Mouse (Mus musculus): ENCODE measurements around the gene Slc39a3. TPM values are rescaled to one million over a fixed set of nuclear protein-coding genes. Genes with fewer than 3 reads are reported as not detected.

The Slc39a3 gene
- total RNA-seq, 2 experiments from 2014 or later, result 60.8 to 66.1 TPM

GRCm38 (mm10) chr10:81033586-81033985 is 3.6 kb downstream of the Slc39a3 start:
- no peak for DNase-seq (ENCODE audit: low spot score in 2 of 2)
- Histone ChIP-seq H3K27ac (no peak overlapping the region), H3K4me3 (no peak overlapping the region)
- TF ChIP-seq CTCF (conservative IDR thresholded peaks at IDR 0.05), result no peak

DNA sequence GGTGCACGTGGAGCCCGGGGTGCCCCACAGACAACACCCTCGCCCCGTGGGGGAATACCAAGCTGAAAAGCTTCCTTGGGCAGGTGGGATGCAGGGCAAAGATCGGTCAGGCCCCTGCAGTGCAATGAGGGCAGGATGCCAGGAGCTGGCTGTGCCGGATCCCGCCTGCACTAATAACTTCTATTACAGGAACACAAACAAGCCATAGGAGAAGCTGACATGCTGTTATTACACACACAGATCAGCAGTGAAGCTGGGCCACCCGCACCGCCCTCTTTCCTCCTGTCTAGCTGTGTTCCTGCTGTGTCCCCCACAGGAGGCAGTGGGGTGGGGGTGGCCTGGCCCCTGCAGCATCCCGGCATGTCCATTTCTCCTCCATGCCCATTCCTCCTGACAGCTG is 8.2 kb downstream of the Slc39a3 start:
- no peak for TF ChIP-seq CTCF (conservative IDR thresholded peaks at IDR 0.05)
- peak overlapping the region; percentile 86 for H3K27ac ChIP-seq
- peak in 1 of 2 experiments; percentile 58 for DNase-seq (ENCODE audit: low spot score in 2 of 2)
- H3K4me3 ChIP-seq, result no peak overlapping the region

DNA sequence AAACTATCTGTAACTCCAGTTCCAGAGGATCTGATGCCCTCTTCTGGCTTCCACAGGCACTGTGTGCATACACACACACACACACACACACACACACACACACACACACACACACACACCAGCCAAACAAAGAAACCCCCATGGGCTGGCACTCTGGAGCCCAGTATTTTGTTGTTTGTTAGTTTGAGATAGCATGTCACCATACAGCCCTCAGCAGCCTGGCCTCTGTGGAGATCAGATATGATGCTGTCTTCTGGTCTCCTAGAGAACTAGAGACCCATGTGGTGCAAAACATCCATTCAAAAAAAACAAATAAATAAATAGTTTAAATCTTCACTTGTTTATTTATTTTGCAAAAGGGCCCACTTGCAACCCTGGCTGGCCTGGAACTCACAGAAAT is 9.0 kb downstream of the Slc39a3 start:
- DNase-seq (ENCODE audit: low spot score in 2 of 2), result no peak
- 0 out of 2 replicates have a peak, but pooled peaks have one; percentile 12 for TF ChIP-seq CTCF (conservative IDR thresholded peaks at IDR 0.05)
- H3K27ac ChIP-seq, result peak overlapping the region; percentile 86; the same call in 1 of the 2 replicates
- no peak overlapping the region for H3K4me3 ChIP-seq

DNA sequence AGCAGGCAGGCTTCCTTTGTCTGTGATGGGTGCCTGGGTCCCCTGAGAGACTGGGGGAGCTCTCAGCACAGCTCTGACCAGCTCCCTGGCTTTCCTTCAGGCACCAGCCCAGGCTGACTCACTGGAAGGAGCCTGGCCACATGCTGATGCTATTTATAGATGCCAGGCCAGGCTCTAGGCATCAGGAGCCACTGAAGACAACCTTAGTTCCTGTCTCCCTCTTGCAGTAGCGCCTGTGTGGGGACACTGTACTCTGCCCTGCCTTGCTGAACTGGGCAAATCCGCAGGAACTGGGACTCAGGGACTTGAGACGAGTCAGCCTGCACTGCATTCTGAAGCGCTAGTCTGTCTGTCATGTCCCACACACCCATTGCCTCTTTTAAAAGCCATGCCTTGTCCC is 9.9 kb downstream of the Slc39a3 start:
- no peak for DNase-seq (ENCODE audit: low spot score in 2 of 2)
- no peak for TF ChIP-seq CTCF (conservative IDR thresholded peaks at IDR 0.05)
- Histone ChIP-seq H3K27ac (peak overlapping the region; percentile 77), H3K4me3 (no peak overlapping the region)

GRCm38 (mm10) chr10:81026857-81027256 is 10.4 kb downstream of the Slc39a3 start:
- DNase-seq (ENCODE audit: low spot score in 2 of 2), result no peak
- TF ChIP-seq CTCF (conservative IDR thresholded peaks at IDR 0.05), result no peak
- peak overlapping the region; percentile 77 for H3K27ac ChIP-seq
- no peak overlapping the region for H3K4me3 ChIP-seq

DNA sequence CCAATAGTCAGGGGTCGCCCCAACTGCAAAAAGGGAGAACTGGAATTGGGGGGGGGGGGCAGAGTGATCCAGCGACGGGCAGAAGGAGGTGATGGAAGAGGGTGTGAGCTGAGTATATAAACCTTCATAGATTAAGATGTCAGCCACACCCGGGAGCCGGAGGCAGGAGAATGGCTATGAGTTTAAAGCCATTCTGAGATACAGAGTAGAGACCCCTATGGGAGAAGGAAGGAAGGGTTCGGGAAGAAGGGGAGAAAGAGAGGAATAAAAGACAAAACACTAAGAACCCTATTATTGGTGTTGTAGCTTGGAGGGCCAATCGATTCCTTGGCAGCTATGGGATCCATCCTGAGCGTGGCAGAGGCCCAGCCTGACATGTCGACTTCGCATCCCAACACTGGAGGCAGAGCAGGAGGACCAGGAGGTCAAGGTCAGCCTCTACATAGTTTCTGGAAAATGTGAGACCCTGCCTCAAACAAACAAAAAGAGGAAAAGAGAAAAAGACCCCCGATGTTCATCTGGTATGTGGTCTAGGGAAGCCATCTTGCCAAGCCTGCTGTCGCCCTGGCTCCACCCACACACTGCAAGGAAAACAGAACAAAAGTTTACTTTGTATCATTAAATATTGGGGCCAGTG is 11.5 kb downstream of the Slc39a3 start, which contains the start of gene Diras1:
TSS of gene Diras1 (minus strand) at position 24 of the 637 bp plus-strand sequence.
- H3K27ac ChIP-seq, result peak within 1 kb of the TSS; percentile 95
- peak within 1 kb of the TSS; percentile 78 for H3K4me3 ChIP-seq
- DNase-seq (ENCODE audit: low spot score in 2 of 2), result no peak
- peak; percentile 38 for TF ChIP-seq CTCF (conservative IDR thresholded peaks at IDR 0.05)

GRCm38 (mm10) chr10:81025047-81025621 is 12.1 kb downstream of the Slc39a3 start:
- DNase-seq (ENCODE audit: low spot score in 2 of 2), result no peak
- H3K27ac ChIP-seq, result peak overlapping the region; percentile 95
- TF ChIP-seq CTCF (conservative IDR thresholded peaks at IDR 0.05), result no peak
- H3K4me3 ChIP-seq, result peak overlapping the region; percentile 78

- Histone ChIP-seq H3K27ac (peak overlapping the region; percentile 95), H3K4me3 (peak overlapping the region; percentile 78)
- no peak for DNase-seq (ENCODE audit: low spot score in 2 of 2)
- no peak for TF ChIP-seq CTCF (conservative IDR thresholded peaks at IDR 0.05)
Observed at GRCm38 (mm10) chr10:81024346-81024937, 12.8 kb downstream of the Slc39a3 start.

DNA sequence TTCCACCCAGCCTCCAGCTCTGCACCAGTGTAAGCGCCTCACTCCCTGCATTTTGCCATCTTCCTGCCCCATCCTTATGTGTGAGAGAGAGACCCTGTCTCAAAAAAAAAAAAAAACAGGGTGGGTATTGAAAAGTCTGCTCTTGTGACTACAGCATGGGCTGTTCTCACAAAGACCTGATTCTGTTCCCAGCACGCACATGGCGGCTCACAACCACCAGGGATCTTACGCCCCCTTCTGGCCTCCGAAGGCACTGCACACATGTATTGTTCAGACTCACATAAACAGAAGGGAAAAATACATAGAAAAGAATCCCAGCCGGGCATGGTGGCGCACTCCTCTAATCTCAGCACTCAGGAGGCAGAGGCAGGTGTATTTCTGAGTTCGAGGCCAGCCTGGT is 14.5 kb downstream of the Slc39a3 start:
- peak; percentile 66 for TF ChIP-seq CTCF (conservative IDR thresholded peaks at IDR 0.05)
- no peak for DNase-seq (ENCODE audit: low spot score in 2 of 2)
- no peak overlapping the region for H3K27ac ChIP-seq
- H3K4me3 ChIP-seq, result no peak overlapping the region

DNA sequence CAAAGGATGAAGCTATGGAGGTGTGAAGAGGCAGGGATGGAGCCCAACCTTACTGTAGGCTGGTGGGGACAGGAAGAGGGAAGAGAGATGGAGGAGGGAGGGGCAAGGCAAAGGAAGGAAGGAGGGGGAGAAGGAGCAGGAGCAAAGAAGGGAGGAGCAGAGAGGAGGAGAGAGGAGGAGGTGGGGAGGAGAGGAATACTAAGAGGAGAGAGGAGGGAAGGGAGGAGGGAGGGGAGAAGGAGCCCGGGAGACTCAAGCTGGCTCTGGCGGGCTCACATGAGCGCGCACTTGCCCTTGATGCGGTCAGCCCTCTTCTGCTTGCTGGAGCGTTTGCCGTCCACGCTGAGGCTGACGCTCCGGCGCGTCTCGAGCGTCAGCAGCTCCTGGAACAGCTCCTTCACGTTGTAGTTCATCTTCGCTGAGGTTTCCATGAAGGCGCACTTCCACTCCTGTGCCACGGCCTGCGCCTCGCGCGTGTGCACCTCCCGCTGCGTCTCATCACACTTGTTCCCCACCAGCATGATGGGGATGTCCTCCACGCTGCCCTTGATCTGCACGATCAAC is 15.6 kb downstream of the Slc39a3 start:
- no peak for DNase-seq (ENCODE audit: low spot score in 2 of 2)
- H3K27ac ChIP-seq, result peak overlapping the region; percentile 75; the same call in 1 of the 2 replicates
- TF ChIP-seq CTCF (conservative IDR thresholded peaks at IDR 0.05), result no peak
- peak overlapping the region; percentile 10; the same call in 1 of the 2 replicates for H3K4me3 ChIP-seq

DNA sequence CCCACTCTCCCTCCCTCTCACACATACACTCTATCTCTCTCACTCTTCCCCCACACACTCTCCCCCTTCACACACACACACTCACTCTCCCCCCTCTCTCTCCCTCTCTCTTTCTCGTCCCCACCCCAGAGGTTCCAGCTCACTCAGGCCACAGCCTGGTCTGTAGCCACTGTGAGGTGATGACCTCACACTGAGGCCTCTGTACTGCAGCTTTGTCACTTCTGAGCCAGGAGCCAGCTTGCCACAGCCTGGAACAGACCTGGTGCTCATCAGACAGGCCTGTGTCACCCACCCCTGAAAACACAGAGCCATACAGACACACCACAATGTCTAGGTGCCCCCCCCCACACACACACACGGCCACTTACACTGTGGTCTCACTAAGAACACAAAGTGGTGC is 17.0 kb downstream of the Slc39a3 start:
- no peak for DNase-seq (ENCODE audit: low spot score in 2 of 2)
- Histone ChIP-seq H3K27ac (peak overlapping the region; percentile 75), H3K4me3 (no peak overlapping the region)
- TF ChIP-seq CTCF (conservative IDR thresholded peaks at IDR 0.05), result no peak

DNA sequence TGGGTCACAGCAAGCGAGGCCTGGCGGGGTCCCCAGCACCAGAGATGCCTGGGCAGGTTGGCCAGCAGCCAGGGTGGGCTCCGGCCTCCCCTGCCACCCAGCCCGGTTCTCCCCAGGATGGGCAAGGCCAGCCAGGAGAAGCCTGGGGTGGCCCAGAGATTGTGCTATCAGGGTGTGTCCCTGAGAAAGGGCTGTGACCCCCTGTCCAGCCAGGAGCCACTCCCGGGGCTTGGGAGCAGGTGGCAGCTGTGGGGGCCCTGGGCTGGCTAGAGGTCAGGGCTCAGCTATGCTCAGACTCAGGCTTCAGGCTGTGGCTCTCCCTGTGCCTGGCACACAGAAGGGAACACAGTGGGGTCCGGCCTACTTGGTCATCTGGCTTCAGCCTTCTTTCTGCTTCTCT is 17.5 kb downstream of the Slc39a3 start:
- H3K27ac ChIP-seq, result peak overlapping the region; percentile 75

DNA sequence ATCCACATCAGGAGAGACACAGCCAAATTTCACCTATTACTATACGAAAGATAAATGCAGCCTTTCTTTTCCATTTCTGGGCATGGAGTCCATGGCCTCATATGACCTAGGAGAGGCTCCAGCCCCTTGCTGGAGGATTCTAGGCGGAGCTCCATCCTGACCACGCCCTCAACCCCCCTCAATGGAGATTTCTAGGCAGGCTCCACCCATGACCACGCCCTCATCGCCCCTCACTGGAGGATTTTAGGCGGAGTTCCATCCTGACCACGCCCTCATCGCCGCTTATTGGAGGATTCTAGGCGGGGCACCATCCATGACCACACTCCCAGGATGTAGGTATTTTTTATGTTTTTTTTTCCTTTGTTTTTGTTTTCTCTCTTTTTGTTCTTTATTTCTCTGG is 18.9 kb downstream of the Slc39a3 start:
- H3K4me3 ChIP-seq, result no peak overlapping the region
- TF ChIP-seq CTCF (conservative IDR thresholded peaks at IDR 0.05), result no peak
- peak in 1 of 2 experiments; percentile 41 for DNase-seq (ENCODE audit: low spot score in 2 of 2)
- H3K27ac ChIP-seq, result peak overlapping the region; percentile 41

More for the DNA sequence above, 17.5 kb downstream of the Slc39a3 start:
- TF ChIP-seq CTCF (conservative IDR thresholded peaks at IDR 0.05), result no peak
- no peak overlapping the region for H3K4me3 ChIP-seq
- no peak for DNase-seq (ENCODE audit: low spot score in 2 of 2)

Data from layer of hippocampus, adult 2 months (tissue).